Mouse (Mus musculus): ENCODE data around the gene Sdhb. TPM values are rescaled to one million over a fixed set of nuclear protein-coding genes. Genes with fewer than 3 reads are reported as not detected.
A peak's percentile ranks its signal among the peaks of the same experiment; 100 is the strongest.

The Sdhb gene
- polyA plus RNA-seq, 1 experiment, result 2,044 TPM

- Histone ChIP-seq H3K4me1 (ENCODE audit: control insufficient read depth, insufficient read depth, insufficient read length, low read length) (no peaks in the 10 kb centered on the region), H3K27ac (replicated peaks; ENCODE audit: low read depth, low read length) (no peak overlapping the region), H3K4me3 (ENCODE audit: insufficient read depth, low read depth, low read length) (no peak overlapping the region)
Measured at GRCm38 (mm10) chr4:140981605-140982004, 20.6 kb downstream of the Sdhb start.

GRCm38 (mm10) chr4:140982808-140983207 lies 21.8 kb downstream of the Sdhb start:
- H3K27ac ChIP-seq (replicated peaks; ENCODE audit: low read depth, low read length), result peak overlapping the region; percentile 56

GRCm38 (mm10) chr4:140983442-140983841 lies 22.4 kb downstream of the Sdhb start:
- H3K27ac ChIP-seq (replicated peaks; ENCODE audit: low read depth, low read length), result no peak overlapping the region
- no peak overlapping the region for H3K4me3 ChIP-seq (ENCODE audit: insufficient read depth, low read depth, low read length)
- H3K4me1 ChIP-seq (ENCODE audit: control insufficient read depth, insufficient read depth, insufficient read length, low read length), result peaks cover 7% of the 10 kb centered on the region; the same call in 1 of the 2 replicates

More at GRCm38 (mm10) chr4:140982808-140983207, 21.8 kb downstream of the Sdhb start:
- Histone ChIP-seq H3K4me3 (ENCODE audit: insufficient read depth, low read depth, low read length) (no peak overlapping the region), H3K4me1 (ENCODE audit: control insufficient read depth, insufficient read depth, insufficient read length, low read length) (peaks cover 5% of the 10 kb centered on the region; the same call in 1 of the 2 replicates)

GRCm38 (mm10) chr4:140984544-140984943 lies 23.5 kb downstream of the Sdhb start:
- no peak overlapping the region for H3K4me3 ChIP-seq (ENCODE audit: insufficient read depth, low read depth, low read length)
- peaks cover 7% of the 10 kb centered on the region; the same call in 1 of the 2 replicates for H3K4me1 ChIP-seq (ENCODE audit: control insufficient read depth, insufficient read depth, insufficient read length, low read length)
- no peak overlapping the region for H3K27ac ChIP-seq (replicated peaks; ENCODE audit: low read depth, low read length)

GRCm38 (mm10) chr4:140986024-140986710 lies 25.2 kb downstream of the Sdhb start:
- Histone ChIP-seq H3K4me1 (ENCODE audit: control insufficient read depth, insufficient read depth, insufficient read length, low read length) (peaks cover 7% of the 10 kb centered on the region; the same call in 1 of the 2 replicates), H3K27ac (replicated peaks; ENCODE audit: low read depth, low read length) (no peak overlapping the region), H3K4me3 (ENCODE audit: insufficient read depth, low read depth, low read length) (peak overlapping the region; percentile 80)

GRCm38 (mm10) chr4:140986711-140987395 lies 25.9 kb downstream of the Sdhb start, which contains the start of gene Atp13a2:
Gene Atp13a2 (plus strand): TSS chr4:140986873.
- Histone ChIP-seq H3K4me1 (ENCODE audit: control insufficient read depth, insufficient read depth, insufficient read length, low read length) (peaks cover 7% of the 10 kb centered on the region; the same call in 1 of the 2 replicates), H3K4me3 (ENCODE audit: insufficient read depth, low read depth, low read length) (peak within 1 kb of the TSS; percentile 80), H3K27ac (replicated peaks; ENCODE audit: low read depth, low read length) (peak within 1 kb of the TSS; percentile 42; the same call in 1 of the 2 replicates)

- peaks cover 7% of the 10 kb centered on the region; the same call in 1 of the 2 replicates for H3K4me1 ChIP-seq (ENCODE audit: control insufficient read depth, insufficient read depth, insufficient read length, low read length)
- peak overlapping the region; percentile 42; the same call in 1 of the 2 replicates for H3K27ac ChIP-seq (replicated peaks; ENCODE audit: low read depth, low read length)
- peak overlapping the region; percentile 80 for H3K4me3 ChIP-seq (ENCODE audit: insufficient read depth, low read depth, low read length)
Measured at GRCm38 (mm10) chr4:140987476-140987875, 26.5 kb downstream of the Sdhb start.

- peaks cover 7% of the 10 kb centered on the region; the same call in 1 of the 2 replicates for H3K4me1 ChIP-seq (ENCODE audit: control insufficient read depth, insufficient read depth, insufficient read length, low read length)
- H3K27ac ChIP-seq (replicated peaks; ENCODE audit: low read depth, low read length), result peak overlapping the region; percentile 46; the same call in 1 of the 2 replicates
- H3K4me3 ChIP-seq (ENCODE audit: insufficient read depth, low read depth, low read length), result peak overlapping the region; percentile 31
Measured at GRCm38 (mm10) chr4:140988706-140989290, 27.8 kb downstream of the Sdhb start.

GRCm38 (mm10) chr4:140989447-140989846 lies 28.4 kb downstream of the Sdhb start:
- H3K4me1 ChIP-seq (ENCODE audit: control insufficient read depth, insufficient read depth, insufficient read length, low read length), result peaks cover 7% of the 10 kb centered on the region; the same call in 1 of the 2 replicates
- H3K27ac ChIP-seq (replicated peaks; ENCODE audit: low read depth, low read length), result no peak overlapping the region; the same call in 1 of the 2 replicates
- no peak overlapping the region for H3K4me3 ChIP-seq (ENCODE audit: insufficient read depth, low read depth, low read length)

GRCm38 (mm10) chr4:140992215-140992614 lies 31.2 kb downstream of the Sdhb start:
- no peak overlapping the region for H3K27ac ChIP-seq (replicated peaks; ENCODE audit: low read depth, low read length)
- H3K4me3 ChIP-seq (ENCODE audit: insufficient read depth, low read depth, low read length), result no peak overlapping the region
- H3K4me1 ChIP-seq (ENCODE audit: control insufficient read depth, insufficient read depth, insufficient read length, low read length), result peaks cover 7% of the 10 kb centered on the region; the same call in 1 of the 2 replicates

- no peak overlapping the region for H3K4me3 ChIP-seq (ENCODE audit: insufficient read depth, low read depth, low read length)
- H3K4me1 ChIP-seq (ENCODE audit: control insufficient read depth, insufficient read depth, insufficient read length, low read length), result no peaks in the 10 kb centered on the region
Measured at GRCm38 (mm10) chr4:140993846-140994245, 32.8 kb downstream of the Sdhb start.

GRCm38 (mm10) chr4:140995811-140996210 lies 34.8 kb downstream of the Sdhb start:
- no peaks in the 10 kb centered on the region for H3K4me1 ChIP-seq (ENCODE audit: control insufficient read depth, insufficient read depth, insufficient read length, low read length)
- H3K4me3 ChIP-seq (ENCODE audit: insufficient read depth, low read depth, low read length), result no peak overlapping the region
- no peak overlapping the region for H3K27ac ChIP-seq (replicated peaks; ENCODE audit: low read depth, low read length)

More at GRCm38 (mm10) chr4:140993846-140994245, 32.8 kb downstream of the Sdhb start:
- H3K27ac ChIP-seq (replicated peaks; ENCODE audit: low read depth, low read length), result no peak overlapping the region

- H3K4me3 ChIP-seq (ENCODE audit: insufficient read depth, low read depth, low read length), result no peak overlapping the region
- no peaks in the 10 kb centered on the region for H3K4me1 ChIP-seq (ENCODE audit: control insufficient read depth, insufficient read depth, insufficient read length, low read length)
- H3K27ac ChIP-seq (replicated peaks; ENCODE audit: low read depth, low read length), result no peak overlapping the region
Measured at GRCm38 (mm10) chr4:140996812-140997211, 35.8 kb downstream of the Sdhb start.

- H3K4me3 ChIP-seq (ENCODE audit: insufficient read depth, low read depth, low read length), result no peak overlapping the region
- H3K27ac ChIP-seq (replicated peaks; ENCODE audit: low read depth, low read length), result no peak overlapping the region
- peaks cover 3% of the 10 kb centered on the region; the same call in 1 of the 2 replicates for H3K4me1 ChIP-seq (ENCODE audit: control insufficient read depth, insufficient read depth, insufficient read length, low read length)
Measured at GRCm38 (mm10) chr4:141005983-141006382, 45.0 kb downstream of the Sdhb start.

GRCm38 (mm10) chr4:141008028-141008427 lies 47.0 kb downstream of the Sdhb start:
- Histone ChIP-seq H3K4me3 (ENCODE audit: insufficient read depth, low read depth, low read length) (no peak overlapping the region), H3K27ac (replicated peaks; ENCODE audit: low read depth, low read length) (no peak overlapping the region), H3K4me1 (ENCODE audit: control insufficient read depth, insufficient read depth, insufficient read length, low read length) (peaks cover 3% of the 10 kb centered on the region; the same call in 1 of the 2 replicates)

Measured in brown adipose tissue, adult 24 weeks (tissue).